ENCODE assay signal across 12 mouse cellular contexts in the genomic region with DNA sequence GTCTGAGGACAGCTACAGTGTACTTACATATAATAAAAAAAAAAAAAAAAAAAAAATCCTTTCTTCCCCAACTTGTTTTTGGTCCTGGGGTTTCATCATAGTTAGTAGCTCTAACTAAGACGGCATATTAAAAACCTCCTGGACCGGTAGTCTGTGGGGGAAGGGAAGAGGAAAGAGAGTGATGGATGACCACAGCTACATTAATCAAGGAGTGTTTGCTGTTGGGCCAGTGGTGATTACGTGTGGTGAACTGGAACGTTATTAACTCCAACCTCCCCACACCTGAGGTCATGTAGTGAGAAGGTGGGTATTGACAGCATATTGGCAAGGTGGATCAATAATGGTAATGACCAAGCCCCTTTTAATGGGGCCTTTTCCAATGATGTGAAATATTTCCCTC. TPM values are rescaled to one million over a fixed set of nuclear protein-coding genes. Genes with fewer than 3 reads are reported as not detected.
DNase-seq lines count a peak whose midpoint lies in the region; ATAC-seq and TF ChIP-seq lines count a peak whose summit lies in the region.
"Had no signal": no experiment of that assay in that cellular context is flagged by ENCODE, and none has a peak within 500 bp of the region (broad histone marks: within the 10 kb centered on the region; RNA-seq: fewer than 3 reads in every experiment).

No protein-coding gene starts in this region.

- ATAC-seq in heart, embryonic 14.5 days (ENCODE audit: insufficient number of reproducible peaks, insufficient read depth, low FRiP score, low read depth): no peak
- ATAC-seq in kidney, postnatal 0 days (replicated peaks; ENCODE audit: low FRiP score, low read depth): no peak
- ATAC-seq in liver, embryonic 14.5 days (ENCODE audit: insufficient read depth): no peak

- H3K4me2 ChIP-seq in heart, embryonic 14.5 days (ENCODE audit: low read length): no peak overlapping the region
- no peak overlapping the region for H3K4me2 ChIP-seq in kidney, postnatal 0 days (ENCODE audit: low read length)
- H3K4me2 ChIP-seq in liver, embryonic 14.5 days (ENCODE audit: low read depth): no peak overlapping the region
- H3K4me2 ChIP-seq: heart, embryonic 11.5 days had no signal

- no peak for DNase-seq in heart, adult 18-20 months
- DNase-seq in kidney, postnatal 0 days (ENCODE audit: low spot score): no peak
- no peak for DNase-seq in kidney, postnatal 10 days
- DNase-seq in ES-E14 (ENCODE audit: low read depth, low spot score): no peak
- DNase-seq in liver, embryonic 14.5 days (ENCODE audit: low read depth in 3 of 3, low spot score in 3 of 3): no peak
- DNase-seq in cerebellum, adult 9-11 months: no peak
- no peak for DNase-seq in layer of hippocampus, adult 2 months (ENCODE audit: low spot score in 2 of 2)
- DNase-seq: layer of hippocampus, adult 9-11 months; left cerebral cortex, postnatal 4 days; lung, postnatal 10 days had no signal

- no peaks in the 10 kb centered on the region for H3K36me3 ChIP-seq in heart, embryonic 14.5 days (ENCODE audit: control insufficient read depth, insufficient read depth, low read length)
- H3K36me3 ChIP-seq in kidney, postnatal 0 days (ENCODE audit: insufficient read depth, low read length): no peaks in the 10 kb centered on the region
- H3K36me3 ChIP-seq in ES-E14 (ENCODE audit: control insufficient read depth, insufficient read depth, low read length, poor library complexity, severe bottlenecking): no peaks in the 10 kb centered on the region
- H3K36me3 ChIP-seq in liver, embryonic 14.5 days (replicated peaks; ENCODE audit: control insufficient read depth, insufficient read depth, low read depth): no peaks in the 10 kb centered on the region

- 79% methylated on average over 4 of the region's 4 CpGs for WGBS in heart, embryonic 14.5 days
- 24% methylated on average over 4 of the region's 4 CpGs for WGBS in kidney, postnatal 0 days
- WGBS in liver, embryonic 14.5 days (ENCODE audit: insufficient replicate concordance): 57% methylated on average over 4 of the region's 4 CpGs

- in situ Hi-C loops in ES-E14 (cut with MboI; ENCODE audit: low sequenced_read_pairs in 2 of 2, unreplicated experiment in 2 of 2): no loop called here

- no peak for TF ChIP-seq CTCF in kidney, postnatal 0 days (IDR thresholded peaks at IDR 0.05; ENCODE audit: low read depth)
- TF ChIP-seq CTCF in liver, embryonic 14.5 days (IDR thresholded peaks at IDR 0.05; ENCODE audit: low read depth): no peak
- no peak for TF ChIP-seq CTCF in layer of hippocampus, adult 2 months (conservative IDR thresholded peaks at IDR 0.05)

- peaks cover 24 to 48% of the 10 kb centered on the region in 2 experiments for H3K4me1 ChIP-seq in heart, embryonic 14.5 days (ENCODE audit: control insufficient read depth in 2 of 2, insufficient read depth in 2 of 2, low read length in 2 of 2)
- peaks cover 22% of the 10 kb centered on the region for H3K4me1 ChIP-seq in kidney, postnatal 0 days (replicated peaks; ENCODE audit: insufficient read depth, low read length)
- peaks cover 11 to 16% of the 10 kb centered on the region in 2 experiments; a peak in 3 of 4 replicates for H3K4me1 ChIP-seq in ES-E14 (ENCODE audit: control insufficient read depth in 2 of 2, insufficient read depth in 2 of 2, low read length in 2 of 2, poor library complexity in 1 of 2)
- peaks cover 34 to 45% of the 10 kb centered on the region in 2 experiments for H3K4me1 ChIP-seq in liver, embryonic 14.5 days (replicated peaks; ENCODE audit: control insufficient read depth in 2 of 2, insufficient read depth in 2 of 2, low read length in 1 of 2)

- H3K9ac ChIP-seq in heart, embryonic 14.5 days (ENCODE audit: low read length): no peak overlapping the region
- no peak overlapping the region for H3K9ac ChIP-seq in kidney, postnatal 0 days (ENCODE audit: low read depth, low read length)
- H3K9ac ChIP-seq in ES-E14 (ENCODE audit: insufficient read depth, low read depth, low read length, poor library complexity, severe bottlenecking): peak overlapping the region; percentile 15; the same call in 1 of the 2 replicates
- H3K9ac ChIP-seq in liver, embryonic 14.5 days (replicated peaks): no peak overlapping the region

- no peaks in the 10 kb centered on the region for H3K27me3 ChIP-seq in heart, embryonic 14.5 days (ENCODE audit: control insufficient read depth, insufficient read depth, low read length)
- H3K27me3 ChIP-seq in kidney, postnatal 0 days (ENCODE audit: insufficient read depth, low read length): no peaks in the 10 kb centered on the region
- no peaks in the 10 kb centered on the region for H3K27me3 ChIP-seq in liver, embryonic 14.5 days (ENCODE audit: control insufficient read depth, insufficient read depth, low read length)

- H3K27ac ChIP-seq in heart, embryonic 14.5 days (replicated peaks in 1 of 2; ENCODE audit: control insufficient read depth in 1 of 2, insufficient read depth in 1 of 2, low read depth in 2 of 2, low read length in 2 of 2): peak overlapping the region; percentile 99; a peak in 1 of 4 replicates
- H3K27ac ChIP-seq in kidney, postnatal 0 days: peak overlapping the region; percentile 92
- peak overlapping the region; percentile 99; the same call in 1 of the 2 replicates for H3K27ac ChIP-seq in ES-E14 (ENCODE audit: insufficient read depth, low read depth, low read length, poor library complexity, severe bottlenecking)
- peak overlapping the region; percentile 68 for H3K27ac ChIP-seq in liver, embryonic 14.5 days
- no peak overlapping the region for H3K27ac ChIP-seq in layer of hippocampus, adult 2 months

- TF ChIP-seq EP300 in liver, embryonic 14.5 days (IDR thresholded peaks at IDR 0.05; ENCODE audit: low read depth): no peak

- no peaks in the 10 kb centered on the region for H3K9me3 ChIP-seq in heart, embryonic 14.5 days (ENCODE audit: control insufficient read depth, low read length)
- no peaks in the 10 kb centered on the region for H3K9me3 ChIP-seq in kidney, postnatal 0 days (replicated peaks; ENCODE audit: low read length)
- no peaks in the 10 kb centered on the region for H3K9me3 ChIP-seq in ES-E14 (ENCODE audit: control insufficient read depth, insufficient read depth, low read depth, low read length)
- no peaks in the 10 kb centered on the region for H3K9me3 ChIP-seq in liver, embryonic 14.5 days (ENCODE audit: control insufficient read depth, low read length)

- no peak overlapping the region for H3K4me3 ChIP-seq in heart, embryonic 14.5 days (ENCODE audit: control insufficient read depth in 1 of 2, insufficient read depth in 1 of 2, low read depth in 1 of 2, low read length in 2 of 2)
- H3K4me3 ChIP-seq in kidney, postnatal 0 days (replicated peaks; ENCODE audit: low read depth, low read length): no peak overlapping the region
- no peak overlapping the region for H3K4me3 ChIP-seq in ES-E14 (ENCODE audit: insufficient read depth in 1 of 2, low read depth in 1 of 2, low read length in 2 of 2, poor library complexity in 1 of 2, severe bottlenecking in 1 of 2)
- no peak overlapping the region for H3K4me3 ChIP-seq in liver, embryonic 14.5 days (ENCODE audit: insufficient read depth in 1 of 2, low read depth in 2 of 2, low read length in 2 of 2)
- H3K4me3 ChIP-seq in layer of hippocampus, adult 2 months: no peak overlapping the region

TF ChIP-seq in ES-E14, 5 proteins besides CTCF, POLR2A, EP300 and RAD21:
- 0 out of 2 replicates have a peak, but pooled peaks have one; percentile 13 for TF ChIP-seq ZNF384 (IDR thresholded peaks at IDR 0.05; ENCODE audit: low read depth, low read length)
- no peak for TF ChIP-seq CHD2 (IDR thresholded peaks at IDR 0.05; ENCODE audit: low read depth, low read length)

RNA-seq across cellular contexts. Expression of a gene that starts 2.1 kb away (rescaled TPM):
- 11.8 and 12.4 TPM in 2 replicates for polyA plus RNA-seq in heart, embryonic 14.5 days (2014; fragmentation: Nextera tagmentation; extraction: Ambion mirVana)
- 10 to 100 TPM; 10.6 to 12.6 TPM for total RNA-seq in heart, adult 18-20 months (2021)
- polyA plus RNA-seq in kidney, postnatal 0 days (2015; fragmentation: Nextera tagmentation; extraction: Ambion mirVana): 20.7 and 21.2 TPM in 2 replicates
- total RNA-seq in ES-E14 (2012; rRNA removed): 50.1 and 106 TPM in 2 replicates
- 6.1 and 6.4 TPM in 2 replicates for polyA plus RNA-seq in liver, embryonic 14.5 days (2012; rRNA removed)
- polyA plus RNA-seq in liver, embryonic 14.5 days (2014; fragmentation: Nextera tagmentation; extraction: Ambion mirVana): 8.5 and 9.9 TPM in 2 replicates
- total RNA-seq in layer of hippocampus, adult 2 months (2021): 10 to 100 TPM; 25.7 to 27.5 TPM

RNA-seq across cellular contexts. Expression of a gene that starts 48.1 kb away (rescaled TPM):
- 56.1 and 57.6 TPM in 2 replicates for polyA plus RNA-seq in heart, embryonic 14.5 days (2014; fragmentation: Nextera tagmentation; extraction: Ambion mirVana)
- 10 to 100 TPM; 15.2 to 18.6 TPM for total RNA-seq in heart, adult 18-20 months (2021)
- 165 and 188 TPM in 2 replicates for polyA plus RNA-seq in kidney, postnatal 0 days (2015; fragmentation: Nextera tagmentation; extraction: Ambion mirVana)
- total RNA-seq in ES-E14 (2012; rRNA removed): 52.6 and 59.7 TPM in 2 replicates
- 43.1 and 45.9 TPM in 2 replicates for polyA plus RNA-seq in liver, embryonic 14.5 days (2012; rRNA removed)
- polyA plus RNA-seq in liver, embryonic 14.5 days (2014; fragmentation: Nextera tagmentation; extraction: Ambion mirVana): 90.6 and 94.2 TPM in 2 replicates
- 10 to 100 TPM; 23.6 to 25.0 TPM for total RNA-seq in layer of hippocampus, adult 2 months (2021)

RNA-seq across cellular contexts. Expression of a gene that starts 48.1 kb away (rescaled TPM):
- polyA plus RNA-seq in heart, embryonic 14.5 days (2014; fragmentation: Nextera tagmentation; extraction: Ambion mirVana): 3.3 and 3.6 TPM in 2 replicates
- total RNA-seq in heart, adult 18-20 months (2021): 1 to 10 TPM; 1.2 to 1.6 TPM
- polyA plus RNA-seq in kidney, postnatal 0 days (2015; fragmentation: Nextera tagmentation; extraction: Ambion mirVana): 2.1 and 2.9 TPM in 2 replicates
- total RNA-seq in ES-E14 (2012; rRNA removed): 4.4 and 4.5 TPM in 2 replicates
- polyA plus RNA-seq in liver, embryonic 14.5 days (2012; rRNA removed): 1.3 TPM in 2 replicates
- 1.1 and 1.2 TPM in 2 replicates for polyA plus RNA-seq in liver, embryonic 14.5 days (2014; fragmentation: Nextera tagmentation; extraction: Ambion mirVana)
- 1 to 10 TPM; 6.1 to 6.8 TPM for total RNA-seq in layer of hippocampus, adult 2 months (2021)
